Mouse (Mus musculus) MEL (cell line): ENCODE measurements at regions not wholly inside any gene's neighbourhood (a gene's known extent, or its start where the extent isn't known, plus 50 kb on each side); places are given as distances from the start of the nearest gene placed in this dataset.

Experiments used
- BHLHE40 ChIP-seq: IDR thresholded peaks from 2 replicates; pipeline ENCODE4 v1.6.1; 2012; ENCODE audit warnings: low read depth, mild to moderate bottlenecking, inconsistent platforms, low read length, improper control_type of control experiment, borderline replicate concordance
- CTCF ChIP-seq, 3 experiments: IDR thresholded peaks in 2 of 3; conservative IDR thresholded peaks in 1 of 3; 2 replicates each; pipeline ENCODE4 v1.5.1; 2011 to 2012; ENCODE audit warnings: low read length in 3 of 3, low read depth in 2 of 3, mild to moderate bottlenecking in 2 of 3, improper control_type of control experiment in 1 of 3, inconsistent platforms in 1 of 3, mixed read lengths in 1 of 3, moderate library complexity in 1 of 3; ENCODE audit not compliant: control insufficient read depth in 1 of 3, insufficient read depth in 1 of 3, poor library complexity in 1 of 3, severe bottlenecking in 1 of 3
- E2F4 ChIP-seq: IDR thresholded peaks from 2 replicates; pipeline ENCODE4 v1.6.1; 2011; ENCODE audit warnings: low read depth, low read length, improper control_type of control experiment, borderline replicate concordance
- ELF1 ChIP-seq: IDR thresholded peaks from 2 replicates; pipeline ENCODE4 v1.6.1; 2014; ENCODE audit warnings: low read depth, mild to moderate bottlenecking, inconsistent platforms, low read length, improper control_type of control experiment, moderate library complexity
- EP300 ChIP-seq, 2 experiments: IDR thresholded peaks; 2 replicates each; pipeline ENCODE4 v1.6.1; 2011; ENCODE audit warnings: improper control_type of control experiment in 2 of 2, low read length in 2 of 2, low read depth in 1 of 2, mild to moderate bottlenecking in 1 of 2
- ETS1 ChIP-seq: IDR thresholded peaks from 2 replicates; pipeline ENCODE4 v1.6.1; 2012; ENCODE audit warnings: low read depth, mild to moderate bottlenecking, inconsistent platforms, low read length, improper control_type of control experiment, moderate library complexity
- GATA1 ChIP-seq: IDR thresholded peaks from 2 replicates; pipeline ENCODE4 v1.6.1; 2011; ENCODE audit warnings: low read depth, low read length, improper control_type of control experiment
- POLR2A ChIP-seq, 2 experiments: IDR thresholded peaks; 2 replicates each; pipeline ENCODE4 v1.6.1; 2011 to 2012; ENCODE audit warnings: low read length in 2 of 2, mild to moderate bottlenecking in 2 of 2, control low read depth in 1 of 2, improper control_type of control experiment in 1 of 2, low read depth in 1 of 2, moderate library complexity in 1 of 2; ENCODE audit not compliant: control insufficient read depth in 1 of 2, insufficient read depth in 1 of 2, poor library complexity in 1 of 2
- POLR2AphosphoS2 ChIP-seq: IDR thresholded peaks from 2 replicates; pipeline ENCODE4 v1.6.1; 2011; ENCODE audit warnings: low read length, improper control_type of control experiment
- RAD21 ChIP-seq: IDR thresholded peaks from 2 replicates; pipeline ENCODE4 v1.6.1; 2011; ENCODE audit warnings: mild to moderate bottlenecking, low read depth, low read length, improper control_type of control experiment
- ZC3H11A ChIP-seq: IDR thresholded peaks from 2 replicates; pipeline ENCODE4 v1.6.1; 2012; ENCODE audit warnings: low read depth, mild to moderate bottlenecking, inconsistent platforms, low read length, improper control_type of control experiment

GRCm38 (mm10) chr10:51418550-51418949 is 61.9 kb upstream of the Gm49339 start:
- TF ChIP-seq CTCF (IDR thresholded peaks at IDR 0.05 in 2 of 3, conservative IDR thresholded peaks at IDR 0.05 in 1 of 3; ENCODE audit: control insufficient read depth in 1 of 3, insufficient read depth in 1 of 3, low read depth in 2 of 3, low read length in 3 of 3, poor library complexity in 1 of 3, severe bottlenecking in 1 of 3), result no peak
- TF ChIP-seq ZC3H11A, result no peak
- no peak for TF ChIP-seq E2F4
- no peak for TF ChIP-seq POLR2A (IDR thresholded peaks at IDR 0.05; ENCODE audit: control insufficient read depth in 1 of 2, insufficient read depth in 1 of 2, low read depth in 1 of 2, low read length in 2 of 2, poor library complexity in 1 of 2)
- no peak for TF ChIP-seq GATA1
- TF ChIP-seq EP300 (IDR thresholded peaks at IDR 0.05; ENCODE audit: low read depth in 1 of 2, low read length in 2 of 2), result no peak
- no peak for TF ChIP-seq POLR2AphosphoS2
- TF ChIP-seq BHLHE40, result no peak
- no peak for TF ChIP-seq ETS1
- TF ChIP-seq RAD21, result no peak
- no peak for TF ChIP-seq ELF1
